Mouse (Mus musculus): ENCODE results near the gene Wdr73. TPM values are rescaled to one million over a fixed set of nuclear protein-coding genes. Genes with fewer than 3 reads are reported as not detected.
"Not testable (repeated sequence)": the region's sequence is repeated elsewhere in the genome, so short reads cannot be mapped to it uniquely, and the experiment has no call there.

The Wdr73 gene
- polyA plus RNA-seq (2017; shearing (Covaris generic)), result 10 to 100 TPM; 20.6 to 33.8 TPM

DNA sequence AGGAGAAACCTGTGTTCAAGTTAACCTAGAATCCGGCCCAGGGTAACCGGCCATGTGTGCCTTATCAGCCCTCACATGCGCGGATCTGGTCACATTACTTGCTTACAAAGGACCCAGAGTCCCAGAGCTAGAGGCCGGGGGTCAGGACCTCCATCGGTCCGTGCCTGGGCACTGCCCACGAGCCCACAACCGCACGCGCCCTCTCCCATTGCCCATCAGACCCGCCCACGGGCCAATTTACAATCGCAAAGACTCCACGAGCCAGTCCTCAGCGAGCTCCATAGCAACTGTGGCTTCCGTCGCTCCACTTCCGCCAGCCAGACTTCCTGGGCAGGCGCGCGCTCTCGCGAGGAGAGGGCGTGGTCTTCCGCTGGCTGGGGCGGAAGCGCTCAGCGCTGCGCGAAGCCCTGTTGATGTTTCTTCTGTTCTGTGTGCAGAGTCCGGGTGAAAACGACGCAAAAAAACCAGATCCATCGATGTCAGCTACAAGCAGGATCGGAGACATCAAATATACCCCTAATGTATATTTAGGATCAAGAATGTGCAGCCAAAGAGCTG lies at the start of gene Wdr73:
Gene Wdr73, minus strand, starts transcription at position 326 of the 558 bp plus-strand sequence.
- ATAC-seq, result peak; percentile 95

DNA sequence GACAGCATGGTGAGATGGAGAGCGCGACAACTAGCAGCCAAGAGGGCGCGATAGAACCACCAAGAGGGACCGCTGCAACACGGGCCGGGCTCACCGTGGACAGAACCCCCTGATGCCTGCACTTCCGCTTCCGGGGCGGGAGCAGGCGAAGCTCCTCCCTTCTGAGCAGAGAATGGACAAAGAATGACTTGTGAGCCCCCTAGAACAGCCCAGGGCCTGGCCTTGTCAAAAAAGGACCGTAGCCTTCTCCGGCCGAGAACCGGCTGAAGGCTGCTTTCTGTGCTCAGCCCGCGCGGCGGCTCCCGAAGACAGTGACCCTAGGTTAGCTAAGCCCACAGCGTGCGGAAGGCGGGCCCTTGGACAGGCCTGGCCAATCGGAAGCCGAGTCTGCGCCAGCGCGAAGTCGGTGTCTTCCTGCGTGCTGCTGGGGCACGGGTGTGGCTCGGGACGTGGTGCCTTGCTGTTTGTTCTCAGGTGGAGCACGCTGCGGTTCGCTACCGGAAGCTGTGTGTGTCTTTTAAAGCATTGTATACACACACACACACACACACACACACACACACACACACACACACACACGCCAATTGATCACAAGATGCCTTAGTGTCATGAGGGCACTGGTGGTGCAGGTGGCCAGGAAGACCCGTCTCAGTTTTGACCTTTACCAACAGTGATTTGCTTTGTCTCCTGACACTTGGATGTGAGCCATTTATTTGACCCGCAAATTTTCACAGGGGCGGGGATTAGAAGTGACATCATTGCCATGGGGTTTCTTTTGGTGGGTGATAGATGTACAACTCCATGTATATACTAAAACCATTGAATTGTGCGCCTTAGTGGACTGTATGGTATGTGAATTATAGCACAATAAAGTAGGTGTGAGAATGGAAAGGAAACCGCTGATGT lies 46.6 kb upstream of the Wdr73 start, which contains the start of gene Sec11a:
Gene Sec11a, minus strand, starts transcription at position 336 of the 906 bp plus-strand sequence.
- peak; percentile 98 for ATAC-seq

DNA sequence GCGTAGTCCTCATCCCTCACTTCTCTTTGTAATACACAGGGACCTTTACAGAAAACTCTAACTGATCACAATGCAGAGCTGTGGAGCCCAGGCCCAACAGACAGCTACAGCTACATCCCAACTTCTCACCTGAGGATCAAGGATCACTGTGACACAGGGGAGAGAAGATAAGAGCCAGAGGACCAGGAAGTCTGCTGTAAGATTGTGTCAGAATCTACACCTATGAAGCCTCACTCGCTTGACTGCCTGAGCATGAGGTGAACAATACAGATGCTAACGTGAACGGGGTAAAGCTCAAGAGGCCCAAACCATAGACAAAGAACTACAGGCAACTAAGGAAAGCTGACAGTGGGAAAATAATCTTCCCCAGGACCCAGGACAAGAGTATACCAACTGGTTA lies 38.7 kb upstream of the Wdr73 start:
- ATAC-seq, result no peak

DNA sequence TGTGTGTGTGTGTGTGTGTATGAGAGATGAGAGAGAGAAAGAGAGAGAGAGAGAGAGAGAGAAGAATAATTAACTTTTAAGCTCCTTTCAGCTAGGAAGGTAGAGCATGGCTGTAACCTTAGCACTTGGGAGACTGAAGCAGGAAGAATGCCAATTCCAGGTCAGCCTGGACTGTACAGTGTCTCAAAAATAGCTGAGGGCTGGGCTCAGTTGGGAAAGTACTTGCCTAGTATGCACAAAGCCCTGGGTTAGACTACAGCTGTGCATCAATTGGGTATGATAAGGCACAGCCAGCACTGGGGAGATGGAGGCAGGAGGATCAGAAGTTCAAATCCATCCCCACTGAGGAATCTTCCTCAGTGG lies 36.2 kb upstream of the Wdr73 start:
- not testable (repeated sequence) for ATAC-seq

DNA sequence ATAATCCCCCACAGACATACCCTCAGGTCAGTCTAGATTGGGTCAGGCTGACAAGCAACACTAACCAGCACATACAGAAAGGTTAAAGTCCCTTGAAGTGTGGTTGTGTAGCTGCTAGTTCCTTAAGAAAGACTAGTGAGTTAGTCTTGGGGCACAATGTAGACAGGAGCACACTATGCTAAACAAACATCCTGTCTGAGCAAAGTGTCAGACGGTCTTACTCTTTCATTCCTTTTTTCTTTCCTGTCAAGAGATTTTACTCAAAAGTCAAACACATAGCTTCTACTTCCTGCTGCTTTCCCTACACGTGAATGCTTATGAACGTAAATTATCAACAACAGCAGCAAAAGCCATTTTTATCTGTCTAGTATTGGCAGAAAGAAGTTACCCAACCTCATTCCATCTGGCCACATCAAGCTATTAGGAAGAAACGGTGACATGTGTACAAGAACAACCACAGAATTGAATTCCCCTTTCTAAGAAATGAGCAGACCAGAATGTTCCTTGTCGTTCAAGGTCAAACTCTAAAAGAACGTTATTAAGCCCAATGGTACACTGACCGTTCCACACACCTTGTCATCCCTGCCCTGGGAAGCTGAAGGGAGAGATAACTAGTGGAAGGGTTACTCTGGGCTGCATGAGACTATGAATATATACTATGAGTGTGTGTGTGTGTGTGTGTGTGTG lies 35.7 kb upstream of the Wdr73 start:
- peak; percentile 95 for ATAC-seq

DNA sequence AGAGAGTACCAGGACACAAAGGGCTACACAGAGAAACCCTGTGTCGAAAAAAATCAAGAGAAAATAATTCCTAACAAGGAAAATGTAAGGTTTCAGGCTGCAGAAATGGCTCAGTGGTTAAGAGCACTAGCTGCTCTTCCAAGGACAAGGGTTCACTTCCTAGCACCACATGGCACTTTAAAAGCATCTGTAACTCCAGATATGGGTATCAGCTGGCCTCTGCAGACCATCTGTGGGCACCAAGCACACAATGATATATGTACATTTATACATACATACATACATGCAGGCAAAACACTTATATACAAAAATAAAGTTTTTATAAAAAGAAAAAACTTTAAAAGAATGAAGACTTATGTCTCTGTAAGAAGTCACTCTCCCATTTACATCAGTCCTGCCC lies 34.8 kb upstream of the Wdr73 start:
- no peak for ATAC-seq

DNA sequence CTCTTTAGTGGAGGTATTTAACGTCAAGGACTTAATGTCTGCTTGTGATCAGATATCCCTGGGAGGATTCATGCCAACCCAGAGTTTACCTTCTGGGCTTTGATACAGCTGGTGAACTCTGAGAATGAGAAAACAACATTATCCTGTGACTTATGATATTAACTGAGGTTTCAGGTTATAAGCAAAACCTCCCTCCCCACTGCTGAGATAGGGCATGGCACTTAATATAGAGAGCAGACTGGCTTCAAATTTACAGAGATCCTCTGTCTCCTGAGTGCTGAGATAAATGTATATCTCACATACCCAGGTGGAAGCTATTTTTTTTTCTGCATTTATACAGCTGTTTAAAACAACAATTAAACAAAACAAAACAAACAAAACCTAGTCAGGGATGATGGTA lies 31.7 kb upstream of the Wdr73 start:
- no peak for ATAC-seq

DNA sequence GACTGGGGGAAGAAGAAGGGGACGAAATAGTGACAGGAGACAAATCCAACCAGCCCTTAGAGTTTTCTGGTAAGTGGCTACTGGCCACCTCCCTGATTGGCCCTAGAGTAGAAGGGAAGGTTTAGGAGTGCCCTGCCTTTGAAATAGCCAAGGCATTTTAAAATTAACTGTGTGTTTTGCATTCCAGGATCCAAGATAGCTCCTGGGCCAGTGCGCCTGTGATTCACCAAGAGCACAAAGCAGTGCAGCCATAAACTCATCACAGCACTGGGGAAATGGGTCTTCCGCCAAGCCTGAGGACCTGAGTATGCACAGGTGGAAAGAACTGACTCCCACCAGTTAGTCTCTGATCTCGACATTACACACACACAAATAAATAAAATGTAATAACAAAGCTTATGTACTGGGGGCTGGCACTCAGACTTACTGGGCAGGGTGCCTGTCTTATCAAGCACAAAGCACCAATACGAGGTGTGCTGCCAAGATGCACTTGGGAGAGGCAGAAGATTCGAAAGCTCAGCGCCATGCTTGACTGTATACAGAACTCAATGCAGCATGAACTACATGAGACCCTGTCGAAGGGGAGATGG lies 30.6 kb upstream of the Wdr73 start:
- ATAC-seq, result no peak

DNA sequence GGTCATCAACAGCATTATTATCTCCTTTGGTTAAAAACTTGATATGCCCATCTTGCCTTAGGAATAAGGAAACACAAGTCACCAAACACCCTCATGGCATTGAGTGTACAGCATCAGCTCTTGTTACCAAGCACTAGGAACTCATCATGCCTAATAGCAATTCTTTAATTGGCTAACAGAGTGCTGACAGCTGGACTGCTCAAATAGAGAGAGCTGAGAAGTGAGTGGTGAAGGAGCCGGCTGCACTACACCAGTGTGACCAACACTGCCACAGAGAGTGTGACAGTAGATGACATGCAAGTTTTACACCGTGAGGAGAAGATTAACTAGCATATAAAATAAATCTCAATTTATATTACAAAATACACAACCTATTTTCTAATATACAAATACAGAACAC lies 22.1 kb upstream of the Wdr73 start:
- ATAC-seq, result no peak

DNA sequence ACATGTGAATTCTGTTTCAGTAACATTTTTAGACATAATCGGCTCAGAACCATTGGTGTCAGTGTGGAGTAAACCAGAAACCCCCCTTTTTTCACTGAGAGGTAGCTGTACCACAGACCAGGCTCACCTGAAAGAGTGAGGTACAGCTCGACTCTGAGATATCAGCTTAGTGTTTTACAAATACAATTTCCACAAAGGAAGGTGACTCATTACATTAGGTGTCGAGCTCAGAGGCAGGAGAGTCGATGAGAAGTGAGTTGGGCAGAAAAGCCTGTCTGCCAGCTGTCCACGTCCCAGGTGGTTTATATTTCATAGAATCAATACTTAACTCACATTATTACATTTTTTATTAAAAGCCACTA lies 18.6 kb upstream of the Wdr73 start:
- peak; percentile 50 for ATAC-seq

DNA sequence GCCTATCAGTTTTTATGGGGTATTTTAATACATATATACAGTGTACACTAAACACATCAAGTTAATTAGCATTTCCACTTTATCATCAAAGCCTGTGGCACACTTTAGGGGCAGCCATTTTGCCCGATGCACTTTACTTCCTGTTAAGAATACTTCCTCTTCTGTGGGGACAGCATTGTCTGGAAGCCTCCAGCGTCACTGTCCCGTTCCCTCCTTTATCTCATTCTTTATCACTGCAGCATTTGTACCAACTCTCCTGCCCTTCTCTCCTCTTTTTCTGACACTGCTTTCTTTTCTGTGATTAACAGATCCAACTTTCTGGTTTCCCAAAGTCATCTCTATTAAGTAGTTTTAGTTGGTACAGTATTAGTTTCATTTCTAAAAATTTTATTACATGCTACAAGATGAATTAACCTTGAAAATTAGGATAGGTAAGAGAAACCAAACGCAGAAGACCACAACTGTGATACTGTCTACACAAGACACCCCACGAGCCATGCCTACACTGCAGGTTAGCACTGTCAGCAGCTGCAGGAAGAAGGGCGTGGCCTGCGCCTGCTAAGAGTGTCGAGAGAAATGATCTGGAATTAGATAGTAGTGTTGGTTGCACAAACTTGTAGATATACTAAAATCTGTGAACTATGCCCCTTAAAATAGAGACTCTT lies 18.0 kb upstream of the Wdr73 start:
- peak; percentile 77 for ATAC-seq

DNA sequence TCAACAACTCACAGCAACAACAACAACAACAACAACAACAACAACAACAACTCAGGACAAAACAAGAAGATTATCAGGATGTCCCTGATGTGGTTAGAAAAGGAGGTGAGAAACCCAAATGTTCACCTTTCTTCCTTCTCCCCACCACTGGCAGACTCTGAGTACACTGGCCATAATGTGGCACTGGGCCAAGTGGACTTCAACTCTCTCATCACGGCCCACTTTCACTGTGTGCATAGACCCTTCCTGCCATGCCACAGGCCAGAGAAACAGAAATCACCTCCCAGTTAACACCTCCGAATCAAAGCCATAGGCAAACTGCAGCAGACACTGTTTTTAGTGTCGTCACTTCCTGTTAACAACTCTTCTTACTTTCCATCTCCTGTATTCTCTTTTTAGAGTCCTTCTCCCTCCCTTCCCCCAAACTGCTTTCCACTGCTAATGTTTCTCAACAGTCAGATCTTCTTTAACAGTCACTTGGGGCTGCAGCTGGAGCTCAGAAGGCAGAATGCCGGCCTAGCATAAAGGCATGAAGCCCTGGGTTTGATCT lies 16.9 kb upstream of the Wdr73 start:
- ATAC-seq, result peak; percentile 56

DNA sequence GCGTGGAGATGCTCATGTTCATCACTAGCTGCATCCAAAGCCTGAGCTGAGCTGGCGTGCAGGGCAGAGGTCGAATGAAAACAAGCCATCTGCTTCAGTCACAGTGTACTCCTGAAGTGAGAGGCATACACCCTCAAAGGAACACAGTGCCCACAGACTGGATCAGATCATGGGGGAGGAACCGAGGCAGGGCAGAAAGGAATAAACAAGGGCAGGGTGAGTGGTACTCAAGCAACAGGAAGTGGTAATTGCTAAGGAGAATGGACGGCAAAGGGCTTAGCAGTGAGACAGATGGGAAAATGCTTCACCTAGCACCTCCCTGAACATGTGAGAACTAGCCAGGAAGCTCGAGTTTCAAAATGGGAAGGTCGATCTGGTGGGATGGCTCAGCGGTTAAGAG lies 11.4 kb upstream of the Wdr73 start:
- ATAC-seq, result peak; percentile 67

DNA sequence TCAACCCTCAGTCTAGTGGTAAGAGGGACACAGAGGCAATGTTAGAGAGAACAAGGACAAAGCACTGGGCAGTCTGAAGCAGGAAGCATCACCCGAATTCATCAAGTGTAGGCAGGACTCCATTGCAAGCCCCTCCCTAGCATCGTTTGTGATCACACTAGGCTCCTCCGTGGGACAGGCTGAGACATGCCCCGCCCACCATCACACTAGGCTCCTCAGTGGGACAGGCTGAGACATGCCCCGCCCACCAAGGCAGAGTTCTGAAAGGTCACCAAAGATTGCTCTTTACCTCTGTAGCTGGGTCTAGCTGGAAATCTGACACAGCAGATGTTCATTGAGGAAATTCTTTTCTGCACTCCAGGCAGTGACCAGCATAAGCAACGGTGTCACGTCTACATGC lies 10.0 kb upstream of the Wdr73 start:
- no peak for ATAC-seq

DNA sequence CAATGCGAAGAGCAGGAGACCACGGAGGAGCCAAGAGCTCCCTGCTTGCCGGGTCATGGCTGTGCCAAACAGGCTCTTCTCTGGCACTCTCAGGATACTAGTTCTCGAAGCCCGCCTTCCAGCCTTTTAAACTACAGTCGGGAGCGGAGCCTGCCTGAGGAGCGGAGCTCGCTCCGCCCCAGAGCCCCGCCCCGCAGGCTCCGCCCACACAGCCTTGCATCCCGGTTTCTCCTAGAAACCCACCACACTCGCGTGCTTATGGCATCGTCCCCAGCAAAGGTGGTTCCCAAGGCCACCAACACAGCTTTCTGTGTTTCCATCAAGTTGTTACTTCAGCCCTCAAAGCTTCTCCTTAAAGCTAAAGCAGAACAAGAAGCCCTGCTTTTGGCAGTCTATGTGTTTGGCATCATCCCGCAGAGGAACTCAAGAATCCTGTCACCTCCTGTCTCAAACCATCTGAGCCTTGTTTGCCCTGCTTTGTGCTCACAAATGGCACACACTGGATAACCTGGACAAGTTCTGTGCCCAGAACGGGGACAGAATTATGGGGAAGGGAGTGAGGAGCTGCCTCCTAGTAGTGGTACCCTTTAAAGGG lies 3.9 kb upstream of the Wdr73 start, which contains the start of gene Nmb:
Gene Nmb, minus strand, starts transcription at position 156 of the 595 bp plus-strand sequence.
- peak; percentile 15 for ATAC-seq

DNA sequence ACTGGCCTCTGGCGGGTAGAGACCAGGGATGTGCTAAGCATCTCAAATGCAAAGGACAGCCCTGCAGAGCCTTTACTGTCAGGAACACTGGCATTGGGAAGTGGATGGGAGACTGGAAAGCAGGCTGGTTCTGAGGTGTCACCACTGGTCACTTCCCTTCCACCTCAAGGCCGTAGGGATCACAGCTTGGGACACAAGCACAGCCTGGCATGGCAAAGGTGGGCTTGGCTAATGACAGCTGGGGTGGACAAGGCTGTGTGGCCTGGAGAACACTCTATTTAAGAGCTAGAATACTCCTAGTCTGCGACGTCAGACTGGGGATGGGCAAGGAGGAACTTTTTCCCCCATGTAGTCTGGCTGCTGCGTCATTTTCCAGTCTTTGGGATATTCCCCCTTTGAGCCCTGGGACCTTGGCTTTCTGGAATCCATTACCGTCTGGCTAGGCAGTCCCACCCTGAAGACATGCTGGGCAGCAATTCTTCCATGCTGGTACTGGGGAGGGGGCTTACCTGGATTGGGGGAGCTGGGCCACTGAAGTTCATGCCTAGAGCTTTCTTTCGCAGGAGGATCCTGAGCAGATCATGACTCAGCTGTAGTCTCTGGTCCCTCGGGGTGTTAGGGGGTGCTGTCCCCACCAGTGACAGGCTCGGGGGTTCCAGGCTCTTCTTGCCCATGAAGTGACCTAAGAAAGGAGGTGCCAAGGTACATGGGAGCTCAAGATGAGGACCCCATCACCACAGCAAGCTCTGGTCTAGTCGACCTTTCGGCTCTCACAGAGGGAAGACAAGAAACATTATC lies 2.8 kb upstream of the Wdr73 start:
- no peak for ATAC-seq

DNA sequence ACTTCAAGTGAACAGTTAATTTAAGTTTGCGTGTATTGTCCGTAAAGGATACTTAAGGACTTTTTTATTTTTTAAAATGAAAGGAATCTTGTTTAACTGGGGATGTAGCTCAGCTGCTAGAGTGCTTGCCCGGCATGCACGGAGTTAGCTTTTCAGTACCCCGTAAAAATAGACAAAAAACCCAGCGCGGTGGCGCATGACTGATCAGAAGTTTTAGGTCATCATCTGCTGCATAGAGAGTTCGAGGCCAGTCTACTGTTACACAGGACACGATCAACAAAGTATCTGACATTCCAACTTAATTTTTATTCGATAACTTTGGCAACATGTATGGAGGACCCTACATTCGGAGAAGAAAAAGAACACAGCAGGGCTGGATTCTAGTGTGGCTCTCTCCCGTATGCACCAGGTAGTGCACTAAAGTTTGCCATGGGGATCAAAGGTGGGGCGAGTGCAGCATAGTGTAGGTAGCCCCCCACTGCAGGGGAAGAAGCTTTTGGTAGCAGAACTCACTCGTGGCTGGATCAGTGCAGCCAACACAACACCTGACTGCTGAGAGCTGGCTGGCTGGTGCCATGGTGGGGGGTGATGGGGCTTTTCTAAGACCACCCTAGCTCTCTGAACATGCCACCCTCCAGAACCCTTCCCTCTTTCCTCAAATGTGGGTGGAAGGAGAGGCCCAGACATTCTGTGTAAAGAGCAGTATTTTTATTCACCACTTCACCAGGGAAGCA lies 639 bp upstream of the Wdr73 start:
- no peak for ATAC-seq

DNA sequence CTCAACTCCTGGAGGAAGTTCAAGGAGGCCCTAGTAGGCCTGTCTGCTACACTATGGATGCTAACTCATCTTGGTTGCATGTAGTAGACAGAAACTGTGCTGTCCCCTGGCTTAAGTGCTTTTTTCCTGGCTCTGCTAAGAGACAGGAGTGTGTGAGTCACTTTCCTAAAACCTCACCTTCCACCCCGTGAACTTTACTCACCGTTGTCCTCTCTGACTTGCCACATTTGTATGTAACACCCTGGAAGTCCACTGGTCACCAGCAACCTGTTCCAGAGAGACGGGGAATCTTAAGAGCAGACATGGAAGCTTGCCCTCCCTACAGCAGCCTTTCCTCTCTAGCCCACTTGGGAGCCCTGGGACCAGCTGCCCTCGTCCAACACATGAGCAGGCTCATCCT lies 3.3 kb downstream of the Wdr73 start:
- ATAC-seq, result no peak

DNA sequence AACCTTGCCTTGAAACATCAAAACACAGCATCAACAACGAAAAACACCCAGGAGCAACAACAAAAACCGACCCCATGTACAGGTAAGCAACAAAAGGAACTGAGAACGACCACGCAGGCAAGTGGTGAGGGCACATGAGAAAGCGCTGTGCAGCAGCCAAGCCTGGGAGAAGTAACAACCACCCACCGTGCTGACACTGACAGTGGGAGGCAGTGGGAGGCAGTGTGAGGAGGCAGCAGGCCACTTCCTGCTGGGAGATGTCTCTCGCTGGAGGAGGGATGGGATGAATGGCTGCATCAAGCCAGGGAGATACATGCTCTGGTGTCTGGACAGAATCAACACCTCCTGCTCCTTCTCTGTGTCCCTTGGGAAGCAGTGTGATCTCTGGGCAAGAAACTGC lies 3.9 kb downstream of the Wdr73 start:
- ATAC-seq, result no peak

DNA sequence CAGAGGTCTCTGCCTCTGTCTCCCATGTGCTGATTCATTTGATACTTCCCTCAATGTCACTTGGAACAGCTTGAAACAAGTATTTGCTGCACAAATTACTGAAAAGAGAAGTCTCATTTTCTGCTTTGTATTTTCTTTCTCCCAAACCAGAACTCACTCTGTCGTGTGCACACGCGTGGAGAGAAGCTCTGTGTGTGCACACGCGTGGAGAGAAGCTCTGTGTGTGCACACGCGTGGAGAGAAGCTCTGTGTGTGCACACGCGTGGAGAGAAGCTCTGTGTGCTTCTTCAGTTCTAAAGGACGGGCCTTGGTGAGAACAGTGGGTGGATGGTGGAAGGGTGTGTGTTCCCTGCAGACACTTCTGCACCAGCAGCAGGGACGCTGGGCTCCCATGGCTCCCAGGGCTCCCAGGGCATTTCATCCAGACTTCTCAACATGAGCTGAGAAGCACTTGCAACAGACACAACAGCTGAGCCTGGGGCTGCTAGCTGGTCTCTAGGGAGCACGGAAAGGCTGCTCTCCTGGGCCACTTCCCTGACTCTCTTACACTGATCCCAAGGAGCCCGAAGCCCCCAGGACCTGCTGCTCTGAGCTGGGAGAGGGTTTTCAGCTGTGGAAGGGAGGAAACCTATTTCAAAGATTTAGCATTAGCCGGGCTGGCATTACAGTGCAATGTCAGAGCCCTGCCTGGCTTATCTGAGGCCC lies 6.1 kb downstream of the Wdr73 start:
- no peak for ATAC-seq
